Mouse (Mus musculus): ENCODE results near the gene Usp35. TPM values are rescaled to one million over a fixed set of nuclear protein-coding genes. Genes with fewer than 3 reads are reported as not detected.

Usp35 gene
- polyA plus RNA-seq, 1 experiment = not detected

- 90% methylated on average over 7 of the region's 7 CpGs for WGBS
Observed at GRCm38 (mm10) chr7:97339623-97340022, 7.8 kb upstream of the Usp35 start.

GRCm38 (mm10) chr7:97338593-97338992, 6.8 kb upstream of the Usp35 start:
- WGBS = 87% methylated on average over 4 of the region's 4 CpGs
- no peak overlapping the region for H3K4me3 ChIP-seq (ENCODE audit: insufficient read depth, low read depth, low read length)
- TF ChIP-seq POLR2A (IDR thresholded peaks at IDR 0.05; ENCODE audit: insufficient read depth, low read depth, low read length) = no peak
- H3K4me1 ChIP-seq (ENCODE audit: control insufficient read depth, insufficient read depth, low read length) = peaks cover 5% of the 10 kb centered on the region; the same call in 1 of the 2 replicates
- no peak overlapping the region for H3K27ac ChIP-seq (ENCODE audit: insufficient read depth, low read depth, low read length)

More at GRCm38 (mm10) chr7:97339623-97340022, 7.8 kb upstream of the Usp35 start:
- Histone ChIP-seq H3K4me3 (ENCODE audit: insufficient read depth, low read depth, low read length) (no peak overlapping the region), H3K27ac (ENCODE audit: insufficient read depth, low read depth, low read length) (no peak overlapping the region), H3K4me1 (ENCODE audit: control insufficient read depth, insufficient read depth, low read length) (peaks cover 5% of the 10 kb centered on the region; the same call in 1 of the 2 replicates)
- no peak for TF ChIP-seq POLR2A (IDR thresholded peaks at IDR 0.05; ENCODE audit: insufficient read depth, low read depth, low read length)
- no peak for TF ChIP-seq CTCF (IDR thresholded peaks at IDR 0.05; ENCODE audit: insufficient read depth, low read depth, low read length)

GRCm38 (mm10) chr7:97336678-97337077, 4.9 kb upstream of the Usp35 start:
- WGBS = 61% methylated on average over 1 of the region's 1 CpGs
- Histone ChIP-seq H3K4me3 (ENCODE audit: insufficient read depth, low read depth, low read length) (no peak overlapping the region), H3K27ac (ENCODE audit: insufficient read depth, low read depth, low read length) (no peak overlapping the region), H3K4me1 (ENCODE audit: control insufficient read depth, insufficient read depth, low read length) (peaks cover 14% of the 10 kb centered on the region)
- no peak for TF ChIP-seq CTCF (IDR thresholded peaks at IDR 0.05; ENCODE audit: insufficient read depth, low read depth, low read length)
- no peak for TF ChIP-seq POLR2A (IDR thresholded peaks at IDR 0.05; ENCODE audit: insufficient read depth, low read depth, low read length)

GRCm38 (mm10) chr7:97334406-97334805, 2.6 kb upstream of the Usp35 start:
- 84% methylated on average over 2 of the region's 2 CpGs for WGBS
- TF ChIP-seq POLR2A (IDR thresholded peaks at IDR 0.05; ENCODE audit: insufficient read depth, low read depth, low read length) (no peak), CTCF (IDR thresholded peaks at IDR 0.05; ENCODE audit: insufficient read depth, low read depth, low read length) (no peak)
- H3K4me3 ChIP-seq (ENCODE audit: insufficient read depth, low read depth, low read length) = no peak overlapping the region
- H3K4me1 ChIP-seq (ENCODE audit: control insufficient read depth, insufficient read depth, low read length) = peaks cover 28% of the 10 kb centered on the region
- H3K27ac ChIP-seq (ENCODE audit: insufficient read depth, low read depth, low read length) = no peak overlapping the region

- peak overlapping the region; percentile 78; the same call in 1 of the 2 replicates for H3K4me3 ChIP-seq (ENCODE audit: insufficient read depth, low read depth, low read length)
- no peak overlapping the region for H3K27ac ChIP-seq (ENCODE audit: insufficient read depth, low read depth, low read length)
- 79% methylated on average over 6 of the region's 6 CpGs for WGBS
- peaks cover 36% of the 10 kb centered on the region for H3K4me1 ChIP-seq (ENCODE audit: control insufficient read depth, insufficient read depth, low read length)
- TF ChIP-seq CTCF (IDR thresholded peaks at IDR 0.05; ENCODE audit: insufficient read depth, low read depth, low read length) = no peak
- no peak for TF ChIP-seq POLR2A (IDR thresholded peaks at IDR 0.05; ENCODE audit: insufficient read depth, low read depth, low read length)
Observed at GRCm38 (mm10) chr7:97333113-97333898, 1.5 kb upstream of the Usp35 start.

- TF ChIP-seq POLR2A (IDR thresholded peaks at IDR 0.05; ENCODE audit: insufficient read depth, low read depth, low read length) (no peak), CTCF (IDR thresholded peaks at IDR 0.05; ENCODE audit: insufficient read depth, low read depth, low read length) (no peak)
- Histone ChIP-seq H3K4me1 (ENCODE audit: control insufficient read depth, insufficient read depth, low read length) (peaks cover 36% of the 10 kb centered on the region), H3K27ac (ENCODE audit: insufficient read depth, low read depth, low read length) (no peak overlapping the region), H3K4me3 (ENCODE audit: insufficient read depth, low read depth, low read length) (peak overlapping the region; percentile 78)
- WGBS = 2% methylated on average over 9 of the region's 9 CpGs
Observed at GRCm38 (mm10) chr7:97332667-97333041, 834 bp upstream of the Usp35 start.

GRCm38 (mm10) chr7:97330931-97331645, 732 bp downstream of the Usp35 start:
- TF ChIP-seq CTCF (IDR thresholded peaks at IDR 0.05; ENCODE audit: insufficient read depth, low read depth, low read length) (no peak), POLR2A (IDR thresholded peaks at IDR 0.05; ENCODE audit: insufficient read depth, low read depth, low read length) (no peak)
- WGBS = 50% methylated on average over 11 of the region's 11 CpGs
- Histone ChIP-seq H3K4me3 (ENCODE audit: insufficient read depth, low read depth, low read length) (peak overlapping the region; percentile 96), H3K4me1 (ENCODE audit: control insufficient read depth, insufficient read depth, low read length) (peaks cover 33% of the 10 kb centered on the region), H3K27ac (ENCODE audit: insufficient read depth, low read depth, low read length) (no peak overlapping the region)

- Histone ChIP-seq H3K27ac (ENCODE audit: insufficient read depth, low read depth, low read length) (no peak overlapping the region), H3K4me1 (ENCODE audit: control insufficient read depth, insufficient read depth, low read length) (peaks cover 42% of the 10 kb centered on the region), H3K4me3 (ENCODE audit: insufficient read depth, low read depth, low read length) (no peak overlapping the region)
- WGBS = 79% methylated on average over 3 of the region's 3 CpGs
- no peak for TF ChIP-seq CTCF (IDR thresholded peaks at IDR 0.05; ENCODE audit: insufficient read depth, low read depth, low read length)
- TF ChIP-seq POLR2A (IDR thresholded peaks at IDR 0.05; ENCODE audit: insufficient read depth, low read depth, low read length) = no peak
Observed at GRCm38 (mm10) chr7:97329676-97330075, 2.1 kb downstream of the Usp35 start.
